Mouse (Mus musculus) left cerebral cortex, adult 8-10 months (tissue): ENCODE results near the gene Klf13. TPM values are rescaled to one million over a fixed set of nuclear protein-coding genes. Genes with fewer than 3 reads are reported as not detected.

ENCODE experiments used
- total RNA-seq, 4 experiments: library from RNA; stranded (reverse); gene quantifications; 2 replicates each; pipeline ENCODE4 v1.2.4; 2022

Klf13 gene
- total RNA-seq, 4 experiments from 2014 or later, result 138 to 154 (median 144) TPM

Other genes with a start within 250 kb of the Klf13 start
- gene E030018B13Rik, start 22.1 kb downstream of the Klf13 start, total RNA-seq, result not detected
- gene Trpm1, start 214.9 kb upstream of the Klf13 start, total RNA-seq, result 1 to 10 TPM in 2 of 4 experiments, under 1 TPM in 2; 0.23 to 4.2 (median 0.97) TPM